Mouse (Mus musculus): ENCODE data around the gene Gm13212. TPM values are rescaled to one million over a fixed set of nuclear protein-coding genes. Genes with fewer than 3 reads are reported as not detected.

Gene Gm13212
- polyA plus RNA-seq (2021; fragmentation: Nextera tagmentation) = 0.13 and 0.30 TPM in 2 replicates
- long read RNA-seq, experiment 1 = 0 reads
- long read RNA-seq, experiment 2 = 0 reads

GRCm38 (mm10) chr4:145585078-145585477 is at the start of gene Gm13212:
TSS of gene Gm13212 (plus strand) at chr4:145585166.

GRCm38 (mm10) chr4:145670385-145670784 is 85.4 kb downstream of the Gm13212 start, which contains the start of gene Zfp980:
TSS of gene Zfp980 (plus strand) at chr4:145670685.

Other genes starting within 250 kb of the Gm13212 start
- not detected in 2 replicates for gene Zfp990, start 74.4 kb upstream of the Gm13212 start, polyA plus RNA-seq (2021; fragmentation: Nextera tagmentation)
- not detected in 2 replicates for gene Zfp980, start 85.5 kb downstream of the Gm13212 start, polyA plus RNA-seq (2021; fragmentation: Nextera tagmentation)

Data from left cerebral cortex, adult 6 months (tissue).